Mouse (Mus musculus) lung, adult 2 months (tissue): Measurements from ENCODE around the gene Pin4. TPM values are rescaled to one million over a fixed set of nuclear protein-coding genes. Genes with fewer than 3 reads are reported as not detected.

Source experiments
- DNase-seq: peaks from one replicate; pipeline ENCODE4 v3.0.0; 2022
- H3K4me1 ChIP-seq: fragments of 200-500 bp; 2 replicates; pipeline ENCODE4 v1.6.1; 2011; ENCODE audit warnings: low read length; ENCODE audit not compliant: control insufficient read depth, insufficient read depth
- H3K4me3 ChIP-seq: fragments of 200-500 bp; replicated peaks from 2 replicates; pipeline ENCODE3; 2011; ENCODE audit warnings: low read depth, mild to moderate bottlenecking, control low read depth, low read length; ENCODE audit errors: extremely low read depth
- CTCF ChIP-seq: fragments of 200-500 bp; IDR thresholded peaks from 2 replicates; pipeline ENCODE4 v1.5.1; 2011; ENCODE audit warnings: mild to moderate bottlenecking, low read length, control low read depth; ENCODE audit not compliant: insufficient read depth
- POLR2A ChIP-seq: fragments of 200-500 bp; IDR thresholded peaks from 2 replicates; pipeline ENCODE4 v1.6.1; 2011; ENCODE audit warnings: low read depth, mild to moderate bottlenecking, control low read depth, low read length, borderline replicate concordance; ENCODE audit errors: extremely low read depth
- WGBS: fragments of 180-500 bp; shearing (Covaris S2); methylation state at CpG from one replicate; pipeline ENCODE4 v1.1.7; 2018; 5-methylcytosine and 5-hydroxymethylcytosine counted together
- polyA plus RNA-seq: library from polyadenylated mRNA; depleted of rRNA; stranded (reverse); fragments of >200 nt; gene quantifications from 2 replicates; pipeline ENCODE4 v1.2.3, GENCODE M21; 2012; rRNA removed

Pin4 gene
- polyA plus RNA-seq: 0.96 and 1.1 TPM in 2 replicates

DNA sequence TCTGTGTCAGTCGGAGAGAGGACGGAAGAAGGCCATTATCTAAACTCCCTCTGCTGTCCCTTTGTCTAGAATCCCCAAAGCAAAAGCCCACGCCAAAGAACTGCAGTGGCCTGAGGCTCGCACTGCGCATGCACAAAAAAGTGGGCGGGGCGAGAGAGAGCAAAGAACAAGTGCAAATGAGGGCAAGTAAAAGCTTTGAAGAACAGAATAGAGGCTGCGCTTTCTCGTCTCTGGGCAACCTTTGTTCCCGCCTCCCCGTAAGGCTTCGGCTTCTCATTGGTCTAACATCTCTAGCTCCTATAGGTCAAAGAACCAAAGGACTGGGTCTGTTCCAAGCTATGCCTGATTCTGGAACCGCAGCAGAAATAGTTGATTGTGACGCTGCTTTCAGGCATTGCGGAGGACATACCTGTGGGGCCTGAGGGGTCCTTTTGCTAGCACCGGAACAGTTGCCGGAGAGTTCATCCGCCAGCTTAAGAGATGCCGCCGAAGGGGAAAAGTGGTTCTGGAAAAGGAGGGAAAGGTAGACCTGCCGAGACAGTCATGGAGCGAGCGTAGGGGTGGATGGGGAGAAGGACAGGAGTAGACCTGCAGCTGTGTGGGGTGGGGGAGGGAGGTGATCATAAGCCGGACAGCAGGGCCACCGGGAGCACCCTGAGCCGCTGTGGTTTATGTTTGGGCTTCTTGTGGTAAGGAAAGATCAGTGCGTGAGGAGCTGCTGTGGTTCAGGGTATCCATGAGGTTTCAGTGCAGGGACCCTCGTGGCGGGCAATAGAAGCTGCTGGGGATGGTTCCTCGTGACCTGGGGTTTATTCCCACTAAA is at the start of gene Pin4:
Gene Pin4 (plus strand): TSS at position 406 of the 823 bp plus-strand sequence.
- H3K4me1 ChIP-seq: peaks cover 2% of the 10 kb centered on the region; the same call in 1 of the 2 replicates
- DNase-seq: peak; percentile 84
- 21% methylated on average over 30 of the region's 30 CpGs for WGBS
- H3K4me3 ChIP-seq: peak within 1 kb of the TSS; percentile 97
- TF ChIP-seq CTCF: no peak
- TF ChIP-seq POLR2A: peak; percentile 35; the same call in 1 of the 2 replicates

DNA sequence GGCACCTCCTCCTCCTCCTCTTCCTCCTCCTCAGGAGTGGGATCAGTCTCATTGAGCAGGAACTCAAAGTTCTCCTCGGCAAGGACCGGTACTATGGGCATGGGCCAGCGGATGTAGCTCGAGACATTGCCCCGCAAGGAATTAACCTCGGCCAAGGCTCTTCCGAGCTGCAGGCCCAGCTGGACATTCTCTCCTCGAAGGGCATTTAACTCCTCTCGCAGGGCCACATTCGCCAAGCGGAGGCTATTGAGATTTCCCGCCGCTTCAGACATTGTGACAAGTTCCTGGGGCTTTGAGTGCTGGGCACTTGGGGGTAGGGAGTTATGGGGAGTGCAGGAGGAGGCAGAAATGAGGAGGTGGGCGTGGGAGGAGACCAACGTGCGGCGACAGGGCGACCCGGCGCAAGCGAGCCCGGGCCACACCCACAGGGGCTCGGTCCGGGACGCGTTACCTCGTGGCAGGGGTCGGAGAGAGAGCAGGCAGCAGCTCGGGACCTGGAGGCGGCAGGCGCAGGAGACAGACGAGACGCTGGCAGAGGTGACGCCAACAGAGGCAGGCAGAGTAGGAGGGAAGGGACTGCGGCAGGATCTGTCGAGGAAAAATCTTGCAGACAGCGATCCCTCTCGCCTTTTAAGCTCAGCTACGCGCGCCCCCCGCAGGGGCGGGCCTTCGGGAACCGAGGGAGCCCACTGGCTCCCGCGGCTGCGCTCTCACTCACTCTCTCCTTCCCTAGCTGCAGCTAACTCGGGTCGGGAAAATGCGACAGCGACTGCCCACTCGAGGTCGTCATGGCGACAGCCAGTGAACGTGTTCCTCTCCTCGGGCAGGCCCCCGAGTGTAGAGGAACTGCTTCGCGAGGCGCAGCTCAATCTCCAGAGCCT is 48.4 kb upstream of the Pin4 start, which contains the start of gene Rtl5:
Gene Rtl5 (minus strand): TSS at position 714 of the 881 bp plus-strand sequence.
- TF ChIP-seq POLR2A: 0 out of 2 replicates have a peak, but pooled peaks have one; percentile 8
- no peak for TF ChIP-seq CTCF
- Histone ChIP-seq H3K4me1 (peaks cover 9% of the 10 kb centered on the region), H3K4me3 (peak within 1 kb of the TSS; percentile 65)
- 28% methylated on average over 61 of the region's 61 CpGs for WGBS
- DNase-seq: peak; percentile 53

DNA sequence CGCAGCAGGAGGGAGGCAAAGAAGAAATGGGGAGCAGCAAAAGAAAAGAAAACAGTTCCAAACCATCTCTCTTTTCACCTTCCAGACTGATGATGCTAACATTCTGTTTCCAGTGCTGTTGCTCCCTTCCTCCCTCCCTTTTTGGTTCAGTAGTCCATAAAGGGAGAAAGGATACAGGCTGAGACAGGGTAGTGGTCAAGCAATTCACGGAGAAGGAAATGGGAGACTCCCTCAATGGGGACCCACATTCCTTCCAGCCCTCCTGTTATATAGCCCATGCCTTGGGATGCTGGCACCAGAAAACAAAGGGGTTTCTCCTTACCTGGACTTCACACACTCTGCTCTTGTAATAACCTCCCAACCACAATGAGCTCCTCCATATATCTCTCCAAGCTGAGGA is 47.7 kb upstream of the Pin4 start:
- Histone ChIP-seq H3K4me1 (peaks cover 6% of the 10 kb centered on the region), H3K4me3 (no peak overlapping the region)
- 42% methylated on average over 2 of the region's 2 CpGs for WGBS
- no peak for TF ChIP-seq POLR2A
- no peak for TF ChIP-seq CTCF
- no peak for DNase-seq

DNA sequence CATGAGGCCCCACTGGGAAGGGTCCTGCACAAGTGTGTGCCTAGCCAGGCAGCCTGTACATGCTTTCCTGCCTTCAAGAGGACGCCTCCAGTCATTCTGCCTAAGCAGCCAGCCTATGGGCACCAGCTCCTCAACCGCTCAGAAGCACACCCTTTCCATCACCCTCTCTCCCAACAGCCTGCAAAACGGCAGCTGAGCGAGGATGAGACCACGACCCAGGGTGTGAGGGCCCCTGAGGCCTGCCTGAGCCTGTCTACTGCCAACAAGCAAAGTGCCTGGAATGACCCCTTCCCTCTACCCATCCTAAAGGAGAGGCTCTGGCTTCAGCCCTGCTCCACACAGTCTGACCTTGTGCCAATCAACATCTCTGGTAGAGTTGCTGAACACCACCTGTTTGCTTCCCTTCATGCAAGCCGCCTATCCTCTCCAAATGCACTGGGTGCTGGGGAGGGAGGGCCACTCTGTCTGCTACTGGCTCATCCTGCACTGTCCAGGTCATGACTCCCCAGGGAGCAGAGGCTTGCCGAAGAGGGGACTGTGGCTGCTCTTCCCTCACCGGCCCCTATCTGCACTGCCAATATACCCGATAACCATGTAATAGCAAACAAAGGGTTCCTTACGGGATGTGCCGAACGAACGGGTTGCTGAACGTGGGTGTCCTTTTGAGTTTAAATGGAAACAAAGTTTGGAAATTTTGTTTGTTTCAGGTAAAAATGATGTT is 45.5 kb upstream of the Pin4 start:
- WGBS: 91% methylated on average over 14 of the region's 14 CpGs
- no peak for DNase-seq
- TF ChIP-seq CTCF (no peak), POLR2A (no peak)
- Histone ChIP-seq H3K4me1 (peaks cover 6% of the 10 kb centered on the region), H3K4me3 (no peak overlapping the region)

DNA sequence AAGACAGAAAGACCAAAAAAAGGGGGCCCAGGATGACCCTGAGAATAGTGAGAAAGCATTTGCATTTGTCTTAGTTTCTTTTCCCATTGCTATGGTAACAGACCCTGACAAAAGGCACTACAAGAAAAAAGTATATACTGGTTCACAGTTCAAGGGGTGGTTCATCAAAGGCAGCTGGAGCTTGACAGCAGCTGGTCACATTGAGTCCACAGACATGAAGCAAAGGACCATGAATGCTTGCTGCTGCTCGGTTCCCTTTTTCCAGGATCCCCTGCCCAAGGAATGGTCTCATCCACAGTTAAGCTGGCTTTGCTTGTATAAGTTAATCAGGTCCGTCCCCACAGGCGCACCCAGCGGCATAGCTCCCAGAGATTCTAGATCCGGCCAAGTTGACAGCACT is 44.8 kb upstream of the Pin4 start:
- DNase-seq: no peak
- Histone ChIP-seq H3K4me1 (peaks cover 6% of the 10 kb centered on the region), H3K4me3 (no peak overlapping the region)
- 84% methylated on average over 5 of the region's 5 CpGs for WGBS
- no peak for TF ChIP-seq CTCF
- TF ChIP-seq POLR2A: no peak

DNA sequence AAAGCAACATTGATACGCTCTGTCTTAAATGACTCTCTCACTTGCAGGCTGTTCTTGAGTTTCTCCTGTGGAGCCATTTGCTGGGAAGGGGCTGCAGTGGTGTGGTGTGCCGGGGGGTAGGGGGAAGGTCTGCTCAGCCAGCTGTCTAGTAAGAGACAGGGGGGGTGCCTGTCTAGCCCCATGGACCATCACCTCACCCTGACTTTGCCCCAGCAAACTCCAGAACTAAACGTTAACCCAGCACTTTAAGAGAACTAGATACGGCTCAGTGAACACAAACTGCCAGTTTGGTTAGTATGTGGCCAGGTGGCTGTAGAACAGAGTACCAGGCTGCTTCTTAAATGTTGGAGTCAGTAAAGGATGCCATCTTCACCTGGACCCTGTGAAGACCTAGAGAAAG is 44.1 kb upstream of the Pin4 start:
- DNase-seq: no peak
- no peak for TF ChIP-seq CTCF
- TF ChIP-seq POLR2A: no peak
- 82% methylated on average over 4 of the region's 4 CpGs for whole genome bisulfite sequencing
- H3K4me1 ChIP-seq: peaks cover 4% of the 10 kb centered on the region
- no peak overlapping the region for H3K4me3 ChIP-seq

DNA sequence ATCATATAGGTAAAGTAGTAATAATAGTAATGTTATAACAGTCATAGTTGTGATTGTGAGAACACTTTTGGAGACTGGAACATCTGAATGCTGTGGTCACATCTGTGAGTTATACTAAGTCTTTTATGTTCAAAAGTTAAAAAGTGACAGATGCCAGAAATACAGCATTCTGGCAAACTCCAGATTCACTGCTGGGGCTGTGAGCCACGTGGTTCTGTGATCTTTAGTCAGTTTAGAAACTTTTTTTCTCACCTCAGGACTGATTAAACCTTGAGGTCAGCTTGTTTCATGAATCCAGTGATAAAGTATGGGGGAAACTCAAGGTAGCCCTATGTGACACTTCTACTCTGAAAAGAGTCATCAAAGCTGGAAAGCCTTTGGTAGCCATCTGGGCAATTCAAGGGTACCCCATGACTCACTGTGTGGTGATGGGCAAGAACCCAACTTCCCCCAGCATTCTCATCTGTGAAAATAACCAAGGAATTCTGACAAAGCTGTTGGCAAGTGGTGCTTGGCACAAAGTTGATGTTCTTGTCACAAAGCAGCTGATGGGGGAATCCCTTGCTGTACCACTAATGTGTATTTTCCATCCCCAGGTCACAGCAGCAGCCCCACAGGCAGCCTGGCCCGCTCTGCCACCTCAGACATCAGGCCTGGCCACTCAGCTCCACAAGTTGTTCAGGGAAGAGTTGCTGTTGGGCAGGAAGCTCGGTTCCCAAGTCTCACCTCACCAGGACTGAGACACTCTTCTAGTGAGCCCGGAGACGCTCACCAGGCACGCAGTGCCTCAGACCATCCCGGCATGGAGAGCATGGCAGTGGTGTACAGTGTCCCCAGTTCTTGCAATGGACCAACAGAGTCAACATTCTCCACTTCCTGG is 42.1 kb upstream of the Pin4 start:
- Histone ChIP-seq H3K4me3 (no peak overlapping the region), H3K4me1 (no peaks in the 10 kb centered on the region)
- no peak for DNase-seq
- WGBS: 79% methylated on average over 7 of the region's 7 CpGs
- no peak for TF ChIP-seq CTCF
- no peak for TF ChIP-seq POLR2A

DNA sequence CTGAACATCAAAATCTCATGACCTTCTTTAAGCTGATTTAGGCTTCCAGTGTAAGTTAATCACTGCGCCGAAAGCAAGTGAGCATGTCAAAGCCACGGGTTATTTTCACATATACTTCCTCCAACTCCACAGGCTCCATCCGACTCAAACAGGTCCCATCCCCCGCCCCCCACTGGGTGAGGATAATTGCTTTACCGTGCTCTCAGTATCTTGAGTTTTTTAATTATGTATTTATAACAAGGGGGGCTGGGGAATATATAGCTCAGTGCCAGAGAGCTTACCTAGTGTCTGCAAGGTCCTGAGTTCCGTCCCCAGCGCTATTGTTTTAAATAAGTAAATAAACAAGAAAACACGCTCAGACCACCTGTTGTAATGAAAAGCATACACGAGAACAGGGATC is 38.2 kb upstream of the Pin4 start:
- 69% methylated on average over 10 of the region's 10 CpGs for WGBS
- H3K4me1 ChIP-seq: no peaks in the 10 kb centered on the region
- no peak for TF ChIP-seq POLR2A
- TF ChIP-seq CTCF: no peak
- no peak overlapping the region for H3K4me3 ChIP-seq
- no peak for DNase-seq
